Mouse (Mus musculus): ENCODE measurements around the gene Npw.

The Npw gene

GRCm38 (mm10) chr17:24640581-24640980 lies 17.7 kb downstream of the Npw start:
- no peak for DNase-seq (ENCODE audit: low read depth, low spot score)

- DNase-seq (ENCODE audit: low read depth, low spot score) = no peak
Observed at GRCm38 (mm10) chr17:24640119-24640518, 18.1 kb downstream of the Npw start.

- no peak for DNase-seq (ENCODE audit: low read depth, low spot score)
Observed at GRCm38 (mm10) chr17:24639571-24639988, 18.7 kb downstream of the Npw start.

GRCm38 (mm10) chr17:24638840-24639239 lies 19.4 kb downstream of the Npw start:
- DNase-seq (ENCODE audit: low read depth, low spot score) = no peak

- no peak for DNase-seq (ENCODE audit: low read depth, low spot score)
Observed at GRCm38 (mm10) chr17:24638214-24638613, 20.0 kb downstream of the Npw start.

- DNase-seq (ENCODE audit: low read depth, low spot score) = no peak
Observed at GRCm38 (mm10) chr17:24636781-24637481, 21.3 kb downstream of the Npw start.

- DNase-seq (ENCODE audit: low read depth, low spot score) = no peak
Observed at GRCm38 (mm10) chr17:24635694-24636093, 22.6 kb downstream of the Npw start.

GRCm38 (mm10) chr17:24635024-24635423 lies 23.2 kb downstream of the Npw start:
- DNase-seq (ENCODE audit: low read depth, low spot score) = no peak

GRCm38 (mm10) chr17:24633831-24634230 lies 24.4 kb downstream of the Npw start:
- DNase-seq (ENCODE audit: low read depth, low spot score) = no peak

GRCm38 (mm10) chr17:24632813-24633449 lies 25.3 kb downstream of the Npw start:
- peak; percentile 71 for DNase-seq (ENCODE audit: low read depth, low spot score)

GRCm38 (mm10) chr17:24632167-24632812 lies 26.0 kb downstream of the Npw start, which contains the start of the genes Tsc2 and Nthl1:
Tsc2 (minus strand) TSS chr17:24632630.
Nthl1 (plus strand) TSS chr17:24632680.
- peak; percentile 61 for DNase-seq (ENCODE audit: low read depth, low spot score)

- DNase-seq (ENCODE audit: low read depth, low spot score) = no peak
Observed at GRCm38 (mm10) chr17:24630072-24630471, 28.2 kb downstream of the Npw start.

- DNase-seq (ENCODE audit: low read depth, low spot score) = no peak
Observed at GRCm38 (mm10) chr17:24628646-24629045, 29.6 kb downstream of the Npw start.

GRCm38 (mm10) chr17:24625472-24625871 lies 32.8 kb downstream of the Npw start:
- no peak for DNase-seq (ENCODE audit: low read depth, low spot score)

- no peak for DNase-seq (ENCODE audit: low read depth, low spot score)
Observed at GRCm38 (mm10) chr17:24617561-24618194, 40.6 kb downstream of the Npw start.

GRCm38 (mm10) chr17:24610711-24611110 lies 47.5 kb downstream of the Npw start:
- no peak for DNase-seq (ENCODE audit: low read depth, low spot score)

- no peak for DNase-seq (ENCODE audit: low read depth, low spot score)
Observed at GRCm38 (mm10) chr17:24608874-24609273, 49.4 kb downstream of the Npw start.

GRCm38 (mm10) chr17:24608370-24608769 lies 49.9 kb downstream of the Npw start:
- no peak for DNase-seq (ENCODE audit: low read depth, low spot score)
